Mouse (Mus musculus) A20 (cell line): Measurements from ENCODE around the gene BC004004.
"Not testable (repeated sequence)": the region's sequence is repeated elsewhere in the genome, so short reads cannot be mapped to it uniquely, and the experiment has no call there.

ENCODE experiments used
- DNase-seq: peaks from one replicate; pipeline ENCODE4 v3.0.0-alpha.2; 2011; ENCODE audit warnings: low read depth, low spot score

Gene BC004004

GRCm38 (mm10) chr17:29297813-29298212 is 29.2 kb downstream of the BC004004 start:
- no peak for DNase-seq

GRCm38 (mm10) chr17:29299282-29299681 is 30.7 kb downstream of the BC004004 start:
- no peak for DNase-seq

GRCm38 (mm10) chr17:29300926-29301325 is 32.3 kb downstream of the BC004004 start:
- no peak for DNase-seq

- DNase-seq = no peak
These were observed 32.8 kb downstream of the BC004004 start for GRCm38 (mm10) chr17:29301421-29301820.

GRCm38 (mm10) chr17:29302149-29302548 is 33.6 kb downstream of the BC004004 start:
- DNase-seq = no peak

GRCm38 (mm10) chr17:29303087-29303486 is 34.5 kb downstream of the BC004004 start:
- no peak for DNase-seq

- no peak for DNase-seq
These were observed 35.3 kb downstream of the BC004004 start for GRCm38 (mm10) chr17:29303856-29304255.

GRCm38 (mm10) chr17:29304376-29305057 is 35.9 kb downstream of the BC004004 start:
- no peak for DNase-seq

GRCm38 (mm10) chr17:29305058-29305806 is 36.6 kb downstream of the BC004004 start:
- DNase-seq = no peak

- DNase-seq = no peak
These were observed 37.3 kb downstream of the BC004004 start for GRCm38 (mm10) chr17:29305871-29306270.

GRCm38 (mm10) chr17:29310056-29310623 is 41.6 kb downstream of the BC004004 start:
- DNase-seq = no peak

GRCm38 (mm10) chr17:29311602-29312001 is 43.0 kb downstream of the BC004004 start:
- no peak for DNase-seq

- DNase-seq = no peak
These were observed 43.5 kb downstream of the BC004004 start for GRCm38 (mm10) chr17:29312082-29312481.

GRCm38 (mm10) chr17:29313300-29313699 is 44.7 kb downstream of the BC004004 start:
- DNase-seq = peak; percentile 45

GRCm38 (mm10) chr17:29315672-29316465 is 47.3 kb downstream of the BC004004 start:
- DNase-seq = no peak

- DNase-seq = no peak
These were observed 48.3 kb downstream of the BC004004 start for GRCm38 (mm10) chr17:29316891-29317290.

GRCm38 (mm10) chr17:29317380-29317779 is 48.8 kb downstream of the BC004004 start, which contains the start of gene Pi16:
Gene Pi16 (plus strand): TSS chr17:29317680.
- DNase-seq = not testable (repeated sequence)

- no peak for DNase-seq
These were observed 50.2 kb downstream of the BC004004 start for GRCm38 (mm10) chr17:29318731-29319250.

GRCm38 (mm10) chr17:29319476-29319875 is 50.9 kb downstream of the BC004004 start:
- DNase-seq = no peak

- DNase-seq = no peak
These were observed 51.5 kb downstream of the BC004004 start for GRCm38 (mm10) chr17:29319881-29320639.
